Mouse (Mus musculus): Measurements from ENCODE around the gene Mroh2a. TPM values are rescaled to one million over a fixed set of nuclear protein-coding genes. Genes with fewer than 3 reads are reported as not detected.

The Mroh2a gene
- polyA plus RNA-seq, 1 experiment = not detected

DNA sequence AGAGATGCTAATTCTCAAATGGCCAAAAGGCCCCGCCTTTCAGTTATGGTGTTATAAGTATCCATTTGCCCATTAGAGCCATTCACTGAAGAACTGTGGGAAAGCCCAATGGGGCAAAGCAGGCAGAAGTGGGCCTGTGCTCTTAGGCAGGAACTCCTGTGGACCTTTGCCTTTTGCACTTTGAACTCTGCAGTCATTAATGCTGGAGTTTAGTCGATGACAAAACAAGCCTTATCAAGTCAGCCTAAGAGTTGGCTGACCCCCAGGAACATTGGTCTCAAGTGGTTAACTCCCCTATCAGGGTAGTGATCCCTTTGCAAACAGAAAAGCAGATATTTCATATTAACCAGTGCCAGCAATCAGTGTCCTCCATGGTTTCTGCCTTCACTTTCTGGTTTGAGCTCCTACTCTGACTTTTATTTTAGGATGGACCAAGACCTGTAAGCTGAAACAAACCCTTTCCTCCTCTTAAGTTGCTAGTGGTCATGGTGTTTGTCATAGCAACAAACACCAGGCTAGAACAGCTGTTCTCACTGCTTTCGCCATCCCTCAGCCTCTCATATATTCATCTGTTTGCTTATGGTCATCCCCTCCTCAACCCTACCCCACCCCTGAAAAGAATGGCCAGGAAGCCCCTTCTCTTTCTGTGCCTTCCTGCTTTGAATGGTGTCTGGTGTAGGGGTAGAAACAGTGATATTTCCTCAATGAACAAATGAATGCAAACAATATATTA, 61.4 kb downstream of the Mroh2a start:
- H3K27me3 ChIP-seq (ENCODE audit: control insufficient read depth) = no peaks in the 10 kb centered on the region
- no peaks in the 10 kb centered on the region for H3K4me1 ChIP-seq (ENCODE audit: control insufficient read depth)
- H3K36me3 ChIP-seq (ENCODE audit: control insufficient read depth) = no peaks in the 10 kb centered on the region
- TF ChIP-seq GATA1 (IDR thresholded peaks at IDR 0.05; ENCODE audit: low read length) (no peak), TAL1 (IDR thresholded peaks at IDR 0.05; ENCODE audit: low read length) (no peak)
- H3K4me3 ChIP-seq (replicated peaks) = no peak overlapping the region
- H3K9me3 ChIP-seq (ENCODE audit: control insufficient read depth, low read length) = peaks cover 11% of the 10 kb centered on the region

DNA sequence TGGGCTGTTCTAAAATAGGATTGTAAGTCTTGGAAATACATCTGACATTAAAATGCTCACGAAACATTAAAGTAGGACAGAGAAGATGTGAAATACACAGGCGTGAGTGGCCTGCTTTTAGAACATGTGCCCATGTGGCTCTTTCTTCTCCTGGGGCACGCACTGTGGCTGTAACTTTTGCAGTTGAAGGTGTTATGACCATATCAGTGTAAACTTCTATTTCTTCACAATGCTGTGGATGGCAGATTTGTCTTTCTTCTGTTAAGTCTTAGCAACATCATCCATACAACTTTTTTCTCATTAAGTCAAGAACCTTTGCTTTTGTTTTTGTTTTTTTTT, 62.0 kb downstream of the Mroh2a start:
- H3K4me3 ChIP-seq (replicated peaks) = no peak overlapping the region
- H3K9me3 ChIP-seq (ENCODE audit: control insufficient read depth, low read length) = peaks cover 8% of the 10 kb centered on the region
- H3K36me3 ChIP-seq (ENCODE audit: control insufficient read depth) = no peaks in the 10 kb centered on the region
- TF ChIP-seq GATA1 (IDR thresholded peaks at IDR 0.05; ENCODE audit: low read length) = no peak
- no peak for TF ChIP-seq TAL1 (IDR thresholded peaks at IDR 0.05; ENCODE audit: low read length)
- no peaks in the 10 kb centered on the region for H3K27me3 ChIP-seq (ENCODE audit: control insufficient read depth)
- no peaks in the 10 kb centered on the region for H3K4me1 ChIP-seq (ENCODE audit: control insufficient read depth)

DNA sequence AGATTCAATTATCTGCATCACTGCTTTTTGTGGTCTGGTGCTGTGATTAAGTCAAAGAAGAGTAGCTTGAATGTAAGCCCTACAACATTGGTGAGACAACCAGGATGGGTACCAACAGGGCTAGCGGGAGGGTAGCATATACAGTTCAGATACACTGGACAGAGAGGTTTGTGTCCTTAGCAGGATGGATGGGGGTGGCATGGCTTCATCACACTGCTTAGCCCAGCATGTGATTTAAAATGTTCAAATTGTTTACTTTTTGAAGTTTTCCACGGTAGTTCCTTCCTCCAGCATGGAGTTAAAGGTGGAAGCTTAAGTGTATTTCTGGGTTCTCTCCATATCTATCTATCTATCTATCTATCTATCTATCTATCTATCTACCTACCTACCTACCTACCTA, 62.4 kb downstream of the Mroh2a start:
- no peaks in the 10 kb centered on the region for H3K4me1 ChIP-seq (ENCODE audit: control insufficient read depth)
- H3K4me3 ChIP-seq (replicated peaks) = no peak overlapping the region
- peaks cover 8% of the 10 kb centered on the region for H3K9me3 ChIP-seq (ENCODE audit: control insufficient read depth, low read length)

DNA sequence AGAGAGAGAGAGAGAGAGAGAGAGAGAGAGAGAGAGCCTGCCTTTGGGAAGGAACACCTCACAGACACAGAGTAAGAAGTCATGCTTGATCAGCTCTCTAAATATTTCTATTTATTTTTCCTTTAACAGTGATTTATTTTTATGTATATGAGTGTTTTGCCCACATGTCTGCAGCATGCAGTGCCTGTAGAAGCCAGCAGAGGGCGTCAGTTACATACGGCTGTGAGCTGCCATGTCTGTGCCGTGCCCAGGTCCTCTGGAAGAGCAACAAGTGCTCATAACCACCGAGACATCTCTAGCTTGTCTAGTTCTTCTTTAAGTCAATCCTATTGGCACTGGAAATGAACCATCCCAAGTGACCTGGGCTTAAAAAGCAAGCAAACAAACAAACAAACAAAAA, 63.1 kb downstream of the Mroh2a start:
- Histone ChIP-seq H3K36me3 (ENCODE audit: control insufficient read depth) (no peaks in the 10 kb centered on the region), H3K4me1 (ENCODE audit: control insufficient read depth) (no peaks in the 10 kb centered on the region), H3K4me3 (replicated peaks) (no peak overlapping the region), H3K9me3 (ENCODE audit: control insufficient read depth, low read length) (peaks cover 2% of the 10 kb centered on the region), H3K27me3 (ENCODE audit: control insufficient read depth) (no peaks in the 10 kb centered on the region)
- TF ChIP-seq TAL1 (IDR thresholded peaks at IDR 0.05; ENCODE audit: low read length) (no peak), GATA1 (IDR thresholded peaks at IDR 0.05; ENCODE audit: low read length) (no peak)

More for the DNA sequence above, 62.4 kb downstream of the Mroh2a start:
- H3K27me3 ChIP-seq (ENCODE audit: control insufficient read depth) = no peaks in the 10 kb centered on the region
- H3K36me3 ChIP-seq (ENCODE audit: control insufficient read depth) = no peaks in the 10 kb centered on the region
- TF ChIP-seq GATA1 (IDR thresholded peaks at IDR 0.05; ENCODE audit: low read length) = no peak
- no peak for TF ChIP-seq TAL1 (IDR thresholded peaks at IDR 0.05; ENCODE audit: low read length)

DNA sequence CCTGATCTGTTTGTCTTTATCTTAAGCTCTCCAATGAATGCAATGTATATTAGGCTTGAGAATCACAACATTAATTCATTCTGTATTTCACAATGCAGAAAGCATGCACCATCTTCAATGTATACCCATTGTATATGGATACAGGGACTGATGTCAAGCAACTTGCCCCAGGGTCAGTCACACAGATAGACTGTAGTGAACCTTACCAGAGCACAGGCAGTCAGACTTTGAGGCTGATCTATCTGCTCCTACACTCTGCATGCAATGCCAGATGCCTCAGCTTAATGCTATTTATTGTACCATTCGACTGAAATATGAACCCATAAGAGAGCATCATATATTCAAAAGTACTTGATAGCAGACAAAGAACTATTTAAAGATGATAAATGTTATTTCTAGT, 63.7 kb downstream of the Mroh2a start:
- no peak for TF ChIP-seq TAL1 (IDR thresholded peaks at IDR 0.05; ENCODE audit: low read length)
- TF ChIP-seq GATA1 (IDR thresholded peaks at IDR 0.05; ENCODE audit: low read length) = no peak
- no peaks in the 10 kb centered on the region for H3K27me3 ChIP-seq (ENCODE audit: control insufficient read depth)
- no peaks in the 10 kb centered on the region for H3K9me3 ChIP-seq (ENCODE audit: control insufficient read depth, low read length)
- H3K4me3 ChIP-seq (replicated peaks) = no peak overlapping the region
- H3K36me3 ChIP-seq (ENCODE audit: control insufficient read depth) = no peaks in the 10 kb centered on the region
- H3K4me1 ChIP-seq (ENCODE audit: control insufficient read depth) = no peaks in the 10 kb centered on the region

DNA sequence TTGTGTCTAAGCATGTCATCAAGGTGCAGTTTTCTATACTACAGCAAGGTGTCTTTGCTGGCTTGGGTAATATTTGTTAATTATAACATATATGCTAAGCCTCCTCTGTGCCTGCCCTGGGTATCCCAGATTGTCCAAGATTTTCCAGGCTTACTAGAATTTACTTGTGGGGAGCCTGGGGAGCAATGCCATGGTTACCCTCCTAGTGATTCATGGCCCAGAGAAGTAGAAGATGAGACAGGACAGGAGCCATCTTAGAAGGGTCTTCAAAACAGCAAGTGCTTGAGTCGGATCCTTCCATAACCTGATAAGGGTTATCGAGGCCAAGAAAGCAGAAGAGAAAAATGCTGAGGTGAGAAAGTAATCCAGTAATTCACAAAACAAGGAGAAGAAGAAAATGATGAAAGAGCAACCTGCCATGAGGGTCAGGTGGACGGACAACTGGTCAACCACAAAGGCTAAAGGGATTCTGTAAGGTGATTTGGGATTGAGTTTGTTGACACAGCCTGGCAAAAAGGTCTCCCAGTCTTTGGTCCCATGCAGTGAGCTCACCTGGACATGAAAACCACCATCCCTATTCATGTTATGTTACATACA, 64.7 kb downstream of the Mroh2a start:
- no peak for TF ChIP-seq TAL1 (IDR thresholded peaks at IDR 0.05; ENCODE audit: low read length)
- TF ChIP-seq GATA1 (IDR thresholded peaks at IDR 0.05; ENCODE audit: low read length) = no peak
- Histone ChIP-seq H3K9me3 (ENCODE audit: control insufficient read depth, low read length) (peaks cover 2% of the 10 kb centered on the region; the same call in 1 of the 2 replicates), H3K4me3 (replicated peaks) (no peak overlapping the region), H3K36me3 (ENCODE audit: control insufficient read depth) (no peaks in the 10 kb centered on the region), H3K4me1 (ENCODE audit: control insufficient read depth) (no peaks in the 10 kb centered on the region), H3K27me3 (ENCODE audit: control insufficient read depth) (no peaks in the 10 kb centered on the region)

DNA sequence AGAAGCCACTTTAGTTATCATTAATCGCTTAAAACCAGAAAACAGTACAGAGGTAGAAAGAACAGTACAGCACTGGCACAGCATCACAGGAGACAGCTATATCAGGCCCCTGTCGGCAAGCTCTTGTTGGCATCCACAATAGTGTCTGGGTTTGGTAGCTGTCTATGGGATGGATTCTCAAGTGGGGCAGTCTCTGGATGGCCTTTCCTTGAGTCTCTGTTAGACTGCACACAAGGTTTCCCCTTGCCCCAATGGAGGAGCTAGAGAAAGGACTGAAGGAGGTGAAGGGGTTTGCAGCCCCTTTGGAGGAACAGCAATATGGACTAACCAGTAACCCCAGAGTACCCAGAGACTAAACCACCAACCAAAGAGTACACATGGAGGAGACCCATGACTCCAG, 65.3 kb downstream of the Mroh2a start:
- Histone ChIP-seq H3K36me3 (ENCODE audit: control insufficient read depth) (no peaks in the 10 kb centered on the region), H3K27me3 (ENCODE audit: control insufficient read depth) (no peaks in the 10 kb centered on the region), H3K4me1 (ENCODE audit: control insufficient read depth) (no peaks in the 10 kb centered on the region), H3K4me3 (replicated peaks) (no peak overlapping the region), H3K9me3 (ENCODE audit: control insufficient read depth, low read length) (peaks cover 2% of the 10 kb centered on the region; the same call in 1 of the 2 replicates)
- TF ChIP-seq GATA1 (IDR thresholded peaks at IDR 0.05; ENCODE audit: low read length) = no peak
- no peak for TF ChIP-seq TAL1 (IDR thresholded peaks at IDR 0.05; ENCODE audit: low read length)

DNA sequence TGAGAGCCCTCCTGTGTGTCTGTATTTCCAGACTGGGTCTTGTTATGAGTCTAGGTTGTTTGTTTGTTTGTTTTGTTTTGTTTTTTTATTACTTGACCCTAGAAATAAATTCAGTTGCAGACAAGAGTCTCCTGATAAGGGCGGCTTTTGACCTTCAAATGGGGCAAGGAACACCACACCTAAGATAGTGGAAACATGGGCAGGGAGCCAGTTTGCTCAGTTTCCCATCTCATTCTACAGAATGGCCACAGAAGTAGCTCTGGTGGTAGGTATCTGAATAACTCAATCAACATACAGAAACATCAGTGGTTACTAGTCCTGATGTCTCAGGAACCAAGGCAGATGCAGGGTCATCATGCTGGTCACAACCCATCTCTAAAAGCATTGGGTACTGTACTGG, 67.9 kb downstream of the Mroh2a start:
- Histone ChIP-seq H3K9me3 (ENCODE audit: control insufficient read depth, low read length) (peaks cover 2% of the 10 kb centered on the region; the same call in 1 of the 2 replicates), H3K27me3 (ENCODE audit: control insufficient read depth) (no peaks in the 10 kb centered on the region), H3K4me3 (replicated peaks) (no peak overlapping the region), H3K36me3 (ENCODE audit: control insufficient read depth) (no peaks in the 10 kb centered on the region), H3K4me1 (ENCODE audit: control insufficient read depth) (no peaks in the 10 kb centered on the region)
- TF ChIP-seq TAL1 (IDR thresholded peaks at IDR 0.05; ENCODE audit: low read length) (no peak), GATA1 (IDR thresholded peaks at IDR 0.05; ENCODE audit: low read length) (no peak)

DNA sequence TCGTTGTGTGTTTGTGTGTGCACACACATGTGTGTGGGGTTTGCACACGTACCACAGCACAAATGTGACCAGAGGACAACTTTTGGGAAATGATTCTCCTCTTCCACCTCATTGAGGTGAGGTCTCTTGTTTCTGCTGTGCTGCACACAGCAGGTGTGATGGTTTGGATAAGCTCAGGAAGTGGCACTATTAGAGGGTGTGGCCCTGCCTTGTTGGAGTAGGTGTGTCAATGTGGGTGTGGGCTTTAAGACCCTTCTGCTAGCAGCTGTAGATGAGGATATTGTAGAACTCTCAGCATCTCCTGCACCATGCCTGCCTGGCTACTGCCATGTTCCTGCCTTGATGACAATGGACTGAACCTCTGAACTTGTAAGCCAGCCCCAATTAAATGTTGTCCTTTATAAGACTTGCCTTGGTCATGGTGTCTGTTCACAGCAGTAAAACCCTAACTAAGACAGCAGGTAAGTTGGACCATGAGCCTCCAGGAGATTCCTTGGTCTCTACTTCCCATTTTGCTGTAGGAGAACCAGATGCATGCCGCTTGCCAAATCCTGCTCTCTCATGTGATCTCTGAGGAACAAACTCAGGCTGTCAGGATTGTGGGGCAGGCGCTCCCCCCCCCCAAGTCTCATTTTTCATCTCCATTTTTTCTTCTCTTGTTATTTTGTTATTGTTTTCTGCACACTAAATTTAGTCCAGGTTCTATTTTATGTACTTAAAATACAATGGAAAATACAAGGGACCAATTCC, 69.6 kb downstream of the Mroh2a start:
- Histone ChIP-seq H3K4me1 (ENCODE audit: control insufficient read depth) (no peaks in the 10 kb centered on the region), H3K9me3 (ENCODE audit: control insufficient read depth, low read length) (peaks cover 9% of the 10 kb centered on the region; the same call in 1 of the 2 replicates), H3K36me3 (ENCODE audit: control insufficient read depth) (no peaks in the 10 kb centered on the region), H3K4me3 (replicated peaks) (no peak overlapping the region), H3K27me3 (ENCODE audit: control insufficient read depth) (no peaks in the 10 kb centered on the region)
- TF ChIP-seq TAL1 (IDR thresholded peaks at IDR 0.05; ENCODE audit: low read length) = no peak
- no peak for TF ChIP-seq GATA1 (IDR thresholded peaks at IDR 0.05; ENCODE audit: low read length)

Measured in erythroblast, embryonic 14.5 days (primary cell).